Mouse (Mus musculus): ENCODE measurements around the gene Dctn1. TPM values are rescaled to one million over a fixed set of nuclear protein-coding genes. Genes with fewer than 3 reads are reported as not detected.
A peak's percentile ranks its signal among the peaks of the same experiment; 100 is the strongest.

Gene Dctn1
- polyA plus RNA-seq, 1 experiment from 2014 or later, result 94.1 TPM

DNA sequence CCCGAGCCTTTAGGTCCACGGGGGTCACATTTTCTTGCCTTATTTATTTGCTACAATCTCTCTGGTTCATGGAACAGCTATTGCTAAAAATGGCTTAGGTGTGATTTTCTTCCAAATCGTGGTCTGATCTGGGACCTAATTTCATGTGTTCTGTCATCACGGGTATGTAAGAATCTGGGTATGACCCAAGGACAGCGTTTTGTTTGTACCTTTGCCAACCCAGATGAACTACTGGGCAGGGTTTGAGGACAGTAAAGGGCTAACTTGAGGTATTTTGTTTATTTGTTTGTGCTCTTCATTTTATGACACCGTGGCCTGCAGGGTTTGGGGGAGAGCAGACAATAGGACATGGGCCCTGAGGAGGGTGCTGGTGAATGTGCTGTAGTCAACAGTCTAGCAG, 14.9 kb downstream of the Dctn1 start:
- H3K4me3 ChIP-seq (ENCODE audit: low read depth, low read length), result no peak overlapping the region
- H3K27me3 ChIP-seq (ENCODE audit: insufficient read depth, low read length), result no peaks in the 10 kb centered on the region
- peaks cover 27% of the 10 kb centered on the region; the same call in 1 of the 2 replicates for H3K36me3 ChIP-seq (ENCODE audit: insufficient read depth)
- H3K4me2 ChIP-seq, result no peak overlapping the region
- WGBS, result 71% methylated on average over 6 of the region's 6 CpGs
- ATAC-seq (ENCODE audit: insufficient read depth) (no peak), DNase-seq (no peak)
- no peak overlapping the region for H3K27ac ChIP-seq (ENCODE audit: low read depth)
- no peak for TF ChIP-seq CTCF (IDR thresholded peaks at IDR 0.05; ENCODE audit: low read depth)
- H3K9ac ChIP-seq, result no peak overlapping the region
- no peaks in the 10 kb centered on the region for H3K9me3 ChIP-seq (ENCODE audit: low read depth, low read length)
- no peaks in the 10 kb centered on the region for H3K4me1 ChIP-seq (ENCODE audit: insufficient read depth)

- peak; percentile 55 for DNase-seq
- no peak overlapping the region for H3K9ac ChIP-seq
- H3K9me3 ChIP-seq (ENCODE audit: low read depth, low read length), result no peaks in the 10 kb centered on the region
- H3K4me3 ChIP-seq (ENCODE audit: low read depth, low read length), result no peak overlapping the region
- ATAC-seq (ENCODE audit: insufficient read depth), result no peak
- H3K4me2 ChIP-seq, result no peak overlapping the region
- H3K27me3 ChIP-seq (ENCODE audit: insufficient read depth, low read length), result no peaks in the 10 kb centered on the region
- peaks cover 45% of the 10 kb centered on the region for H3K36me3 ChIP-seq (ENCODE audit: insufficient read depth)
- H3K27ac ChIP-seq (ENCODE audit: low read depth), result no peak overlapping the region
- no peaks in the 10 kb centered on the region for H3K4me1 ChIP-seq (ENCODE audit: insufficient read depth)
- WGBS, result 87% methylated on average over 3 of the region's 3 CpGs
- peak; percentile 66 for TF ChIP-seq CTCF (IDR thresholded peaks at IDR 0.05; ENCODE audit: low read depth)
Measured at GRCm38 (mm10) chr6:83184858-83185435, 19.2 kb downstream of the Dctn1 start.

GRCm38 (mm10) chr6:83185895-83186861, 20.5 kb downstream of the Dctn1 start:
- 21% methylated on average over 25 of the region's 25 CpGs for WGBS
- peak; percentile 76 for DNase-seq
- no peak for TF ChIP-seq CTCF (IDR thresholded peaks at IDR 0.05; ENCODE audit: low read depth)
- H3K4me3 ChIP-seq (ENCODE audit: low read depth, low read length), result peak overlapping the region; percentile 9; the same call in 1 of the 2 replicates
- peak overlapping the region; percentile 13; the same call in 1 of the 2 replicates for H3K9ac ChIP-seq
- peak overlapping the region; percentile 46 for H3K4me2 ChIP-seq
- peak; percentile 70 for ATAC-seq (ENCODE audit: insufficient read depth)
- no peaks in the 10 kb centered on the region for H3K27me3 ChIP-seq (ENCODE audit: insufficient read depth, low read length)
- H3K4me1 ChIP-seq (ENCODE audit: insufficient read depth), result no peaks in the 10 kb centered on the region
- H3K36me3 ChIP-seq (ENCODE audit: insufficient read depth), result peaks cover 57% of the 10 kb centered on the region
- no peak overlapping the region for H3K27ac ChIP-seq (ENCODE audit: low read depth)
- no peaks in the 10 kb centered on the region for H3K9me3 ChIP-seq (ENCODE audit: low read depth, low read length)

DNA sequence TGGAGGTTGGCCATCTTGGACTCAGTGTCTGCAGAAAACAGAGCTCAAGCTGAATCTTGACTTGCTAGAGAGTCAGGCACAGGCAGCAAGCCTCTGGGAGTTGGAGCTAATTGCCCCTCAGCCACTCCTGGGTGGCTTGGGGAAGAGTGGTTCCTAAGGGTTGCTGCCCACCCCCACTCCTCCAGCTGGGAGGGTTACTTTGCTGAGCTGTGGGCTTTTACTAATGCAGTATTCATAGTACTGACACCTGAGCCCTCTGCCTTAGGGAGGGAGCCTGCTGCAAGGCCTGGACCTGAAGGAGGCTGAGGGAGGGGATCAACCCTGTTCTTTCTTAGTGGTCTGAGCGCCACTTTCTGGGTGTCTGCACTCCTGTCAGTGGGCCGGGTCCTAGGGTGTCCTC, 21.2 kb downstream of the Dctn1 start:
- Histone ChIP-seq H3K36me3 (ENCODE audit: insufficient read depth) (peaks cover 65% of the 10 kb centered on the region), H3K27me3 (ENCODE audit: insufficient read depth, low read length) (no peaks in the 10 kb centered on the region), H3K4me2 (no peak overlapping the region), H3K9me3 (ENCODE audit: low read depth, low read length) (no peaks in the 10 kb centered on the region), H3K27ac (ENCODE audit: low read depth) (no peak overlapping the region), H3K4me3 (ENCODE audit: low read depth, low read length) (no peak overlapping the region), H3K9ac (no peak overlapping the region), H3K4me1 (ENCODE audit: insufficient read depth) (no peaks in the 10 kb centered on the region)
- 73% methylated on average over 2 of the region's 2 CpGs for WGBS
- no peak for TF ChIP-seq CTCF (IDR thresholded peaks at IDR 0.05; ENCODE audit: low read depth)
- DNase-seq (no peak), ATAC-seq (ENCODE audit: insufficient read depth) (no peak)

- Histone ChIP-seq H3K9ac (no peak overlapping the region), H3K4me3 (ENCODE audit: low read depth, low read length) (no peak overlapping the region), H3K27ac (ENCODE audit: low read depth) (no peak overlapping the region), H3K27me3 (ENCODE audit: insufficient read depth, low read length) (no peaks in the 10 kb centered on the region), H3K4me2 (no peak overlapping the region), H3K9me3 (ENCODE audit: low read depth, low read length) (no peaks in the 10 kb centered on the region), H3K36me3 (ENCODE audit: insufficient read depth) (peaks cover 100% of the 10 kb centered on the region), H3K4me1 (ENCODE audit: insufficient read depth) (no peaks in the 10 kb centered on the region)
- 86% methylated on average over 7 of the region's 7 CpGs for WGBS
- ATAC-seq (ENCODE audit: insufficient read depth) (no peak), DNase-seq (no peak)
- no peak for TF ChIP-seq CTCF (IDR thresholded peaks at IDR 0.05; ENCODE audit: low read depth)
Measured at GRCm38 (mm10) chr6:83193571-83193970, 27.9 kb downstream of the Dctn1 start.

- peak; percentile 51 for TF ChIP-seq CTCF (IDR thresholded peaks at IDR 0.05; ENCODE audit: low read depth)
- Histone ChIP-seq H3K36me3 (ENCODE audit: insufficient read depth) (peaks cover 82% of the 10 kb centered on the region), H3K9ac (no peak overlapping the region), H3K27me3 (ENCODE audit: insufficient read depth, low read length) (no peaks in the 10 kb centered on the region), H3K4me1 (ENCODE audit: insufficient read depth) (no peaks in the 10 kb centered on the region), H3K9me3 (ENCODE audit: low read depth, low read length) (no peaks in the 10 kb centered on the region), H3K27ac (ENCODE audit: low read depth) (no peak overlapping the region), H3K4me2 (no peak overlapping the region), H3K4me3 (ENCODE audit: low read depth, low read length) (no peak overlapping the region)
- DNase-seq (peak; percentile 62), ATAC-seq (ENCODE audit: insufficient read depth) (peak; percentile 44; the same call in 1 of the 2 replicates)
- WGBS, result 46% methylated on average over 15 of the region's 15 CpGs
Measured at GRCm38 (mm10) chr6:83197345-83198004, 31.8 kb downstream of the Dctn1 start.

GRCm38 (mm10) chr6:83203320-83203719, 37.6 kb downstream of the Dctn1 start:
- Histone ChIP-seq H3K27ac (ENCODE audit: low read depth) (no peak overlapping the region), H3K4me2 (no peak overlapping the region), H3K4me1 (ENCODE audit: insufficient read depth) (no peaks in the 10 kb centered on the region), H3K36me3 (ENCODE audit: insufficient read depth) (peaks cover 23% of the 10 kb centered on the region), H3K27me3 (ENCODE audit: insufficient read depth, low read length) (no peaks in the 10 kb centered on the region), H3K9ac (no peak overlapping the region), H3K9me3 (ENCODE audit: low read depth, low read length) (no peaks in the 10 kb centered on the region), H3K4me3 (ENCODE audit: low read depth, low read length) (no peak overlapping the region)
- WGBS, result 82% methylated on average over 4 of the region's 4 CpGs
- DNase-seq (no peak), ATAC-seq (ENCODE audit: insufficient read depth) (no peak)
- no peak for TF ChIP-seq CTCF (IDR thresholded peaks at IDR 0.05; ENCODE audit: low read depth)

All from lung, embryonic 14.5 days (tissue).